Mouse (Mus musculus) liver, embryonic 15.5 days (tissue): ENCODE measurements around the gene Rxrb. TPM values are rescaled to one million over a fixed set of nuclear protein-coding genes. Genes with fewer than 3 reads are reported as not detected.

Source experiments
- ATAC-seq: fragments of 200-750 bp; cut with Nextera tagmentation; 2 replicates; pipeline ENCODE4 v1.8.0; 2017; ENCODE audit warnings: moderate number of reproducible peaks, mild to moderate bottlenecking, moderate library complexity; ENCODE audit not compliant: insufficient read depth
- H3K27ac ChIP-seq: fragments of 300-500 bp; sonication (generic); replicated peaks from 2 replicates; pipeline ENCODE4 v1.5.1; 2015; ENCODE audit warnings: mild to moderate bottlenecking, inconsistent platforms
- H3K27me3 ChIP-seq: fragments of 300-500 bp; sonication (generic); 2 replicates; pipeline ENCODE4 v1.6.1; 2015; ENCODE audit warnings: mild to moderate bottlenecking, inconsistent platforms
- H3K36me3 ChIP-seq: fragments of 300-500 bp; sonication (generic); replicated peaks from 2 replicates; pipeline ENCODE4 v1.6.1; 2015; ENCODE audit warnings: moderate library complexity, mild to moderate bottlenecking, inconsistent platforms
- H3K4me1 ChIP-seq: fragments of 300-500 bp; sonication (generic); replicated peaks from 2 replicates; pipeline ENCODE4 v1.6.1; 2015; ENCODE audit warnings: inconsistent platforms
- H3K4me2 ChIP-seq: fragments of 300-500 bp; sonication (generic); 2 replicates; pipeline ENCODE4 v1.6.1; 2015; ENCODE audit warnings: moderate library complexity, mild to moderate bottlenecking, inconsistent platforms
- H3K4me3 ChIP-seq: fragments of 300-500 bp; sonication (generic); replicated peaks from 2 replicates; pipeline ENCODE4 v1.5.1; 2015; ENCODE audit warnings: mild to moderate bottlenecking, inconsistent platforms
- H3K9ac ChIP-seq: fragments of 300-500 bp; sonication (generic); 2 replicates; pipeline ENCODE4 v1.6.1; 2015; ENCODE audit warnings: moderate library complexity, mild to moderate bottlenecking, inconsistent platforms
- H3K9me3 ChIP-seq: fragments of 300-500 bp; sonication (generic); replicated peaks from 2 replicates; pipeline ENCODE4 v1.6.1; 2016; ENCODE audit warnings: inconsistent platforms
- WGBS: fragments of 180-500 bp; shearing (Covaris S2); methylation state at CpG from one replicate; pipeline ENCODE4 v1.1.7; 2015; ENCODE audit warnings: mixed read lengths; ENCODE audit not compliant: insufficient replicate concordance; 5-methylcytosine and 5-hydroxymethylcytosine counted together
- polyA plus RNA-seq: library from polyadenylated mRNA; unstranded; fragments of >200 nt; fragmentation: Nextera tagmentation; extraction: Ambion mirVana; gene quantifications from 2 replicates; pipeline ENCODE4 v1.2.1, GENCODE M21; 2015

The Rxrb gene
- polyA plus RNA-seq, 1 experiment from 2014 or later, result 16.7 TPM

- Histone ChIP-seq H3K4me1 (no peaks in the 10 kb centered on the region), H3K4me2 (no peak overlapping the region), H3K27me3 (no peaks in the 10 kb centered on the region), H3K4me3 (no peak overlapping the region), H3K9me3 (no peaks in the 10 kb centered on the region), H3K9ac (no peak overlapping the region), H3K27ac (no peak overlapping the region), H3K36me3 (no peaks in the 10 kb centered on the region)
- 23% methylated on average over 7 of the region's 7 CpGs for WGBS
- ATAC-seq, result peak; percentile 32; the same call in 1 of the 2 replicates
Measured at GRCm38 (mm10) chr17:34057224-34057623, 25.6 kb downstream of the Rxrb start.

- 48% methylated on average over 3 of the region's 3 CpGs for WGBS
- no peak for ATAC-seq
Measured at GRCm38 (mm10) chr17:34068864-34069263, 37.3 kb downstream of the Rxrb start.

GRCm38 (mm10) chr17:34072091-34072490, 40.5 kb downstream of the Rxrb start:
- Histone ChIP-seq H3K4me3 (no peak overlapping the region), H3K9me3 (no peaks in the 10 kb centered on the region), H3K36me3 (no peaks in the 10 kb centered on the region), H3K4me2 (no peak overlapping the region), H3K27ac (0 out of 2 replicates have a peak overlapping the region, but pooled peaks have one; percentile 6), H3K4me1 (0 out of 2 replicates have a peak, but pooled peaks cover 3% of the 10 kb centered on the region), H3K9ac (no peak overlapping the region), H3K27me3 (peaks cover 21% of the 10 kb centered on the region)
- WGBS, result 40% methylated on average over 5 of the region's 5 CpGs
- no peak for ATAC-seq

More at GRCm38 (mm10) chr17:34068864-34069263, 37.3 kb downstream of the Rxrb start:
- Histone ChIP-seq H3K36me3 (no peaks in the 10 kb centered on the region), H3K4me1 (no peaks in the 10 kb centered on the region), H3K4me3 (no peak overlapping the region), H3K4me2 (no peak overlapping the region), H3K9ac (no peak overlapping the region), H3K27ac (no peak overlapping the region), H3K9me3 (no peaks in the 10 kb centered on the region), H3K27me3 (no peaks in the 10 kb centered on the region)

- 0 out of 2 replicates have a peak, but pooled peaks cover 3% of the 10 kb centered on the region for H3K4me1 ChIP-seq
- H3K27ac ChIP-seq, result no peak overlapping the region
- no peak overlapping the region for H3K4me3 ChIP-seq
- H3K36me3 ChIP-seq, result no peaks in the 10 kb centered on the region
- H3K4me2 ChIP-seq, result no peak overlapping the region
- no peak overlapping the region for H3K9ac ChIP-seq
- WGBS, result 28% methylated on average over 7 of the region's 7 CpGs
- ATAC-seq, result no peak
- H3K27me3 ChIP-seq, result peaks cover 25% of the 10 kb centered on the region
- H3K9me3 ChIP-seq, result no peaks in the 10 kb centered on the region
Measured at GRCm38 (mm10) chr17:34075271-34075670, 43.7 kb downstream of the Rxrb start.

GRCm38 (mm10) chr17:34077549-34077948, 45.9 kb downstream of the Rxrb start:
- no peak overlapping the region for H3K4me3 ChIP-seq
- H3K9me3 ChIP-seq, result no peaks in the 10 kb centered on the region
- no peaks in the 10 kb centered on the region for H3K36me3 ChIP-seq
- no peak overlapping the region for H3K9ac ChIP-seq
- no peak overlapping the region for H3K27ac ChIP-seq
- H3K4me1 ChIP-seq, result 0 out of 2 replicates have a peak, but pooled peaks cover 3% of the 10 kb centered on the region
- ATAC-seq, result no peak
- H3K4me2 ChIP-seq, result no peak overlapping the region
- WGBS, result under 1% methylated on average over 9 of the region's 9 CpGs
- H3K27me3 ChIP-seq, result peaks cover 25% of the 10 kb centered on the region

GRCm38 (mm10) chr17:34078148-34078547, 46.5 kb downstream of the Rxrb start:
- WGBS, result 54% methylated on average over 4 of the region's 4 CpGs
- Histone ChIP-seq H3K9me3 (no peaks in the 10 kb centered on the region), H3K27me3 (peaks cover 25% of the 10 kb centered on the region), H3K9ac (no peak overlapping the region), H3K4me2 (no peak overlapping the region), H3K4me3 (no peak overlapping the region), H3K36me3 (no peaks in the 10 kb centered on the region), H3K27ac (no peak overlapping the region), H3K4me1 (0 out of 2 replicates have a peak, but pooled peaks cover 5% of the 10 kb centered on the region)
- no peak for ATAC-seq

- WGBS, result 80% methylated on average over 11 of the region's 11 CpGs
- 0 out of 2 replicates have a peak, but pooled peaks cover 8% of the 10 kb centered on the region for H3K4me1 ChIP-seq
- ATAC-seq, result no peak
Measured at GRCm38 (mm10) chr17:34079002-34079401, 47.4 kb downstream of the Rxrb start.

GRCm38 (mm10) chr17:34079621-34080020, 48.0 kb downstream of the Rxrb start:
- peak; percentile 28; the same call in 1 of the 2 replicates for ATAC-seq
- Histone ChIP-seq H3K27ac (no peak overlapping the region), H3K4me1 (0 out of 2 replicates have a peak, but pooled peaks cover 8% of the 10 kb centered on the region), H3K27me3 (peaks cover 26% of the 10 kb centered on the region), H3K4me3 (no peak overlapping the region), H3K9ac (no peak overlapping the region), H3K36me3 (no peaks in the 10 kb centered on the region), H3K9me3 (no peaks in the 10 kb centered on the region), H3K4me2 (no peak overlapping the region)
- 24% methylated on average over 5 of the region's 5 CpGs for WGBS

More at GRCm38 (mm10) chr17:34079002-34079401, 47.4 kb downstream of the Rxrb start:
- H3K27me3 ChIP-seq, result peaks cover 24% of the 10 kb centered on the region
- H3K9ac ChIP-seq, result no peak overlapping the region
- no peak overlapping the region for H3K27ac ChIP-seq
- H3K4me3 ChIP-seq, result no peak overlapping the region
- no peaks in the 10 kb centered on the region for H3K36me3 ChIP-seq
- H3K9me3 ChIP-seq, result no peaks in the 10 kb centered on the region
- H3K4me2 ChIP-seq, result no peak overlapping the region

GRCm38 (mm10) chr17:34083104-34083503, 51.5 kb downstream of the Rxrb start:
- H3K27me3 ChIP-seq, result peaks cover 6% of the 10 kb centered on the region; the same call in 1 of the 2 replicates
- ATAC-seq, result no peak
- 29% methylated on average over 8 of the region's 8 CpGs for WGBS

GRCm38 (mm10) chr17:34087386-34087785, 55.8 kb downstream of the Rxrb start:
- no peak for ATAC-seq
- H3K27me3 ChIP-seq, result peaks cover 6% of the 10 kb centered on the region; the same call in 1 of the 2 replicates
- H3K9me3 ChIP-seq, result no peaks in the 10 kb centered on the region
- 48% methylated on average over 2 of the region's 2 CpGs for WGBS
- no peaks in the 10 kb centered on the region for H3K36me3 ChIP-seq
- no peak overlapping the region for H3K27ac ChIP-seq
- H3K9ac ChIP-seq, result no peak overlapping the region
- H3K4me2 ChIP-seq, result no peak overlapping the region
- H3K4me3 ChIP-seq, result no peak overlapping the region
- peaks cover 12% of the 10 kb centered on the region; the same call in 1 of the 2 replicates for H3K4me1 ChIP-seq

More at GRCm38 (mm10) chr17:34083104-34083503, 51.5 kb downstream of the Rxrb start:
- Histone ChIP-seq H3K9ac (no peak overlapping the region), H3K27ac (no peak overlapping the region), H3K4me2 (no peak overlapping the region), H3K36me3 (no peaks in the 10 kb centered on the region), H3K9me3 (no peaks in the 10 kb centered on the region), H3K4me3 (no peak overlapping the region), H3K4me1 (0 out of 2 replicates have a peak, but pooled peaks cover 8% of the 10 kb centered on the region)
